In genomic region chr7:138909277-138910192, GRCm38 (mm10) we compare ENCODE assay signal across 8 mouse cellular contexts. TPM values are rescaled to one million over a fixed set of nuclear protein-coding genes. Genes with fewer than 3 reads are reported as not detected.
DNase-seq lines count a peak whose midpoint lies in the region; ATAC-seq lines count a peak whose summit lies in the region.

TSS of gene Bnip3 (minus strand) at chr7:138909519.

- peak within 1 kb of the TSS; percentile 79 for H3K9ac ChIP-seq in intestine, embryonic 14.5 days (ENCODE audit: low read length)

- DNase-seq in adrenal gland, adult 18-20 months (ENCODE audit: low spot score in 2 of 2), result peak; percentile 90 to 92
- DNase-seq in embryo, embryonic 10.5 days (ENCODE audit: low spot score), result peak; percentile 92
- peak; percentile 89 for DNase-seq in gastrocnemius, postnatal 25 days
- peak; percentile 96 for DNase-seq in intestine, embryonic 14.5 days (ENCODE audit: low spot score)
- peak; percentile 81 to 92 for DNase-seq in left cerebral cortex, postnatal 10 days (ENCODE audit: extremely low spot score in 1 of 2, low spot score in 2 of 2)
- DNase-seq in right cerebral cortex, postnatal 10 days (ENCODE audit: low spot score in 2 of 2), result peak; percentile 90 to 91
- peak; percentile 88 for DNase-seq in urinary bladder, postnatal 14 days (ENCODE audit: low spot score)

- no peaks in the 10 kb centered on the region for H3K27me3 ChIP-seq in intestine, embryonic 14.5 days (replicated peaks; ENCODE audit: control insufficient read depth, insufficient read depth, low read length)

- H3K4me2 ChIP-seq in intestine, embryonic 14.5 days (ENCODE audit: low read length), result peak within 1 kb of the TSS; percentile 53

- H3K36me3 ChIP-seq in intestine, embryonic 14.5 days (ENCODE audit: control insufficient read depth, insufficient read depth, low read length), result no peaks in the 10 kb centered on the region

- intact Hi-C loops in left cerebral cortex, postnatal 10 days (cut with DNase I), result no loop called here

- H3K4me1 ChIP-seq in intestine, embryonic 14.5 days (replicated peaks; ENCODE audit: control insufficient read depth, insufficient read depth, low read length), result peaks cover 31% of the 10 kb centered on the region

- H3K9me3 ChIP-seq in intestine, embryonic 14.5 days (ENCODE audit: control insufficient read depth, low read length), result no peaks in the 10 kb centered on the region

- peak within 1 kb of the TSS; percentile 57 for H3K27ac ChIP-seq in intestine, embryonic 14.5 days (ENCODE audit: low read depth)

- ATAC-seq in intestine, embryonic 14.5 days (replicated peaks; ENCODE audit: low FRiP score, low TSS enrichment, low read depth), result peak; percentile 96
- ATAC-seq in megakaryocyte progenitor cell, adult 5-6 weeks (replicated peaks; ENCODE audit: poor library complexity), result peak; percentile 87

- WGBS in intestine, embryonic 14.5 days, result under 1% methylated on average over 58 of the region's 66 CpGs

- H3K4me3 ChIP-seq in intestine, embryonic 14.5 days (ENCODE audit: low read depth, low read length), result peak within 1 kb of the TSS; percentile 85

RNA-seq across cellular contexts. Expression of gene Bnip3, which starts in this region (rescaled TPM):
- 100 to 1,000 TPM; 143 to 261 TPM for total RNA-seq in adrenal gland, adult 18-20 months (2021)
- 100 to 1,000 TPM; 152 to 182 TPM for total RNA-seq in gastrocnemius, postnatal 25 days (2021)
- 173 and 179 TPM in 2 replicates for polyA plus RNA-seq in intestine, embryonic 14.5 days (2014; fragmentation: Nextera tagmentation; extraction: Ambion mirVana)
- total RNA-seq in left cerebral cortex, postnatal 10 days (2021), result 100 to 1,000 TPM; 103 to 104 TPM
- 21.0 and 26.4 TPM in 2 replicates for total RNA-seq in megakaryocyte progenitor cell, adult 5-6 weeks (2015)
- 17.5 and 18.7 TPM in 2 replicates for total RNA-seq in megakaryocyte progenitor cell, adult 5-6 weeks (2017)

Comparison
In these comparisons a context has a peak if more than half of its experiments do, and no peak if none do; other contexts are left out.
1. Peak in every context shown above with its lines: DNase-seq, ATAC-seq, H3K4me3 ChIP-seq and H3K27ac ChIP-seq.